ENCODE assay signal across 27 mouse cellular contexts in genomic region chr3:59230912-59231311, GRCm38 (mm10). TPM values are rescaled to one million over a fixed set of nuclear protein-coding genes. Genes with fewer than 3 reads are reported as not detected.
DNase-seq lines count a peak whose midpoint lies in the region; ATAC-seq and TF ChIP-seq lines count a peak whose summit lies in the region.
"Had no signal": no experiment of that assay in that cellular context is flagged by ENCODE, and none has a peak within 500 bp of the region (broad histone marks: within the 10 kb centered on the region; RNA-seq: fewer than 3 reads in every experiment).

No protein-coding gene starts in this region.

- no peak overlapping the region for H3K4me2 ChIP-seq in limb, embryonic 14.5 days (replicated peaks; ENCODE audit: low read depth, low read length, severe bottlenecking)
- H3K4me2 ChIP-seq: limb, embryonic 15.5 days; neural tube, embryonic 12.5 days had no signal

- H3K27ac ChIP-seq in limb, embryonic 14.5 days (replicated peaks; ENCODE audit: low read depth, low read length) = no peak overlapping the region
- no peak overlapping the region for H3K27ac ChIP-seq in limb, embryonic 10.5 days
- H3K27ac ChIP-seq in bone marrow macrophage, adult 2 months (ENCODE audit: insufficient read depth, low read depth, low read length) = peak overlapping the region; percentile 99
- H3K27ac ChIP-seq: heart, embryonic 10.5 days; hindbrain, embryonic 10.5 days; limb, embryonic 15.5 days; midbrain, embryonic 10.5 days; neural tube, embryonic 12.5 days had no signal

- TF ChIP-seq POLR2A in limb, embryonic 14.5 days (IDR thresholded peaks at IDR 0.05; ENCODE audit: borderline replicate concordance, extremely low read depth, insufficient read depth, insufficient read length) = no peak
- no peak for TF ChIP-seq POLR2A in bone marrow macrophage, adult 2 months (IDR thresholded peaks at IDR 0.05; ENCODE audit: borderline replicate concordance, low read depth, low read length)

- H3K9ac ChIP-seq in limb, embryonic 14.5 days (ENCODE audit: low read depth, low read length, severe bottlenecking) = no peak overlapping the region
- H3K9ac ChIP-seq: limb, embryonic 15.5 days; neural tube, embryonic 12.5 days had no signal

- no peaks in the 10 kb centered on the region for H3K27me3 ChIP-seq in limb, embryonic 14.5 days (ENCODE audit: control insufficient read depth, insufficient read depth, low read length)
- no peaks in the 10 kb centered on the region for H3K27me3 ChIP-seq in limb, embryonic 10.5 days (ENCODE audit: low read depth, poor library complexity, severe bottlenecking)
- H3K27me3 ChIP-seq: limb, embryonic 15.5 days; neural tube, embryonic 12.5 days had no signal

- H3K4me1 ChIP-seq in limb, embryonic 14.5 days (ENCODE audit: control insufficient read depth, insufficient read depth, low read length) = no peaks in the 10 kb centered on the region
- peaks cover 7% of the 10 kb centered on the region for H3K4me1 ChIP-seq in limb, embryonic 10.5 days
- peaks cover 37% of the 10 kb centered on the region for H3K4me1 ChIP-seq in bone marrow macrophage, adult 2 months (ENCODE audit: control insufficient read depth, insufficient read depth, low read length)
- H3K4me1 ChIP-seq: limb, embryonic 15.5 days had no signal

- peak; percentile 43; the same call in 1 of the 2 replicates for ATAC-seq in frontal cortex, adult (ENCODE audit: low TSS enrichment)
- ATAC-seq in limb, embryonic 14.5 days (ENCODE audit: low FRiP score, low read depth) = no peak
- ATAC-seq: forebrain, embryonic 16.5 days had no signal

- H3K9me3 ChIP-seq in limb, embryonic 14.5 days (ENCODE audit: control insufficient read depth, low read length) = no peaks in the 10 kb centered on the region
- no peaks in the 10 kb centered on the region for H3K9me3 ChIP-seq in limb, embryonic 10.5 days (replicated peaks)
- H3K9me3 ChIP-seq: G1E; heart, embryonic 10.5 days; hindbrain, embryonic 10.5 days; limb, embryonic 15.5 days; midbrain, embryonic 10.5 days; neural tube, embryonic 12.5 days had no signal

- 49% methylated on average over 3 of the region's 3 CpGs for WGBS in limb, embryonic 14.5 days
- WGBS in limb, embryonic 10.5 days = 86% methylated on average over 3 of the region's 3 CpGs

- no peaks in the 10 kb centered on the region for H3K36me3 ChIP-seq in limb, embryonic 14.5 days (ENCODE audit: control insufficient read depth, insufficient read depth, low read length)
- no peaks in the 10 kb centered on the region for H3K36me3 ChIP-seq in limb, embryonic 10.5 days
- H3K36me3 ChIP-seq: G1E; heart, embryonic 10.5 days; hindbrain, embryonic 10.5 days; limb, embryonic 15.5 days; midbrain, embryonic 10.5 days; neural tube, embryonic 12.5 days had no signal

- no peak for TF ChIP-seq CTCF in bone marrow macrophage, adult 2 months (IDR thresholded peaks at IDR 0.05; ENCODE audit: low read depth, low read length)

- H3K4me3 ChIP-seq in limb, embryonic 14.5 days (replicated peaks; ENCODE audit: low read length) = no peak overlapping the region
- H3K4me3 ChIP-seq in limb, embryonic 10.5 days = no peak overlapping the region
- no peak overlapping the region for H3K4me3 ChIP-seq in bone marrow macrophage, adult 2 months (ENCODE audit: insufficient read depth, low read length)
- H3K4me3 ChIP-seq: erythroblast, embryonic 14.5 days; heart, embryonic 10.5 days; hindbrain, embryonic 10.5 days; limb, embryonic 15.5 days; midbrain, embryonic 10.5 days; neural tube, embryonic 12.5 days had no signal

- DNase-seq in frontal cortex, postnatal 14 days (ENCODE audit: low spot score in 2 of 2) = no peak
- peak; percentile 69 for DNase-seq in limb, embryonic 14.5 days (ENCODE audit: low spot score)
- no peak for DNase-seq in limb, embryonic 10.5 days (ENCODE audit: low spot score)
- DNase-seq in layer of hippocampus, postnatal 36 days = peak; percentile 19 to 45
- no peak for DNase-seq in gastrocnemius, adult 8-10 months (ENCODE audit: low spot score in 2 of 2)
- no peak for DNase-seq in kidney, postnatal 4 days
- DNase-seq: adrenal gland, postnatal 14 days; cerebellum, adult 18-20 months; cerebellum, postnatal 36 days; kidney, adult 11 months; kidney, postnatal 14 days; lung, postnatal 36 days; thymus, adult 2 months had no signal

RNA-seq across cellular contexts. Expression of gene P2ry13, which starts 20.2 kb away (rescaled TPM):
- polyA plus RNA-seq in limb, embryonic 14.5 days (2012; rRNA removed) = 1.3 and 1.4 TPM in 2 replicates
- 1.6 and 1.9 TPM in 2 replicates for polyA plus RNA-seq in limb, embryonic 14.5 days (2014; fragmentation: Nextera tagmentation; extraction: Ambion mirVana)
- 0.25 and 0.30 TPM in 2 replicates for polyA plus RNA-seq in limb, embryonic 10.5 days (2016; fragmentation: Nextera tagmentation; extraction: Ambion mirVana)
- 18.7 and 21.0 TPM in 2 replicates for polyA plus RNA-seq in bone marrow macrophage, adult 2 months (2012; ENCODE audit: insufficient read depth, insufficient read length, missing spikeins)
- 1 to 10 TPM; 7.1 to 8.6 TPM for total RNA-seq in layer of hippocampus, postnatal 36 days (2021)
- total RNA-seq in gastrocnemius, adult 8-10 months (2022) = under 1 TPM in 2 of 4 experiments, not detected in 2; 0.11 to 0.22 TPM
- total RNA-seq: monocyte, adult 5-6 weeks had no signal
- polyA plus RNA-seq: erythroblast, embryonic 14.5 days; G1E had no signal

RNA-seq across cellular contexts. Expression of gene P2ry12, which starts 31.8 kb away (rescaled TPM):
- polyA plus RNA-seq in limb, embryonic 14.5 days (2012; rRNA removed) = 2.0 and 2.5 TPM in 2 replicates
- polyA plus RNA-seq in limb, embryonic 14.5 days (2014; fragmentation: Nextera tagmentation; extraction: Ambion mirVana) = 3.3 TPM in 2 replicates
- 0.06 and 0.40 TPM in 2 replicates for polyA plus RNA-seq in limb, embryonic 10.5 days (2016; fragmentation: Nextera tagmentation; extraction: Ambion mirVana)
- polyA plus RNA-seq in bone marrow macrophage, adult 2 months (2012; ENCODE audit: insufficient read depth, insufficient read length, missing spikeins) = 34.6 and 38.6 TPM in 2 replicates
- 10 to 100 TPM; 43.1 to 46.3 TPM for total RNA-seq in layer of hippocampus, postnatal 36 days (2021)
- total RNA-seq in gastrocnemius, adult 8-10 months (2022) = 1 to 10 TPM in 1 of 4 experiments, under 1 TPM in 2, not detected in 1; 0.15 to 1.1 (median 0.40) TPM
- polyA plus RNA-seq: erythroblast, embryonic 14.5 days; G1E had no signal

RNA-seq across cellular contexts. Expression of gene Gpr87, which starts 36.0 kb away (rescaled TPM):
- polyA plus RNA-seq in limb, embryonic 14.5 days (2012; rRNA removed) = 5.7 and 6.3 TPM in 2 replicates
- polyA plus RNA-seq in limb, embryonic 14.5 days (2014; fragmentation: Nextera tagmentation; extraction: Ambion mirVana) = 14.8 and 20.4 TPM in 2 replicates
- 0.33 and 0.84 TPM in 2 replicates for polyA plus RNA-seq in limb, embryonic 10.5 days (2016; fragmentation: Nextera tagmentation; extraction: Ambion mirVana)
- polyA plus RNA-seq in bone marrow macrophage, adult 2 months (2012; ENCODE audit: insufficient read depth, insufficient read length, missing spikeins) = not detected in 2 replicates
- not detected for total RNA-seq in layer of hippocampus, postnatal 36 days (2021)
- not detected for total RNA-seq in gastrocnemius, adult 8-10 months (2022)
- total RNA-seq: adrenal gland, postnatal 14 days; gastrocnemius, adult 18-20 months; monocyte, adult 5-6 weeks had no signal
- polyA plus RNA-seq: erythroblast, embryonic 14.5 days; forebrain, embryonic 16.5 days; G1E; heart, postnatal 0 days; liver, embryonic 16.5 days had no signal

Comparison
In these comparisons a context has a peak if more than half of its experiments do, and no peak if none do; other contexts are left out.
1. DNase-seq: peak in limb, embryonic 14.5 days (single experiment) and layer of hippocampus, postnatal 36 days (2 of 2); none in frontal cortex, postnatal 14 days (0 of 2), limb, embryonic 10.5 days (single experiment), gastrocnemius, adult 8-10 months (0 of 2) and kidney, postnatal 4 days (0 of 2).